Mouse (Mus musculus) kidney, adult 2 months (tissue): ENCODE data around the gene Crb3.

Experiments
- CTCF ChIP-seq: fragments of 200-500 bp; conservative IDR thresholded peaks from 2 replicates; pipeline ENCODE4 v1.5.1; 2011; ENCODE audit warnings: low read depth, mild to moderate bottlenecking, control low read depth, low read length, moderate library complexity, mixed read lengths; ENCODE audit not compliant: insufficient read depth, insufficient read length
- POLR2A ChIP-seq: fragments of 200-500 bp; IDR thresholded peaks from one replicate; pipeline ENCODE4 v1.6.1; 2011; ENCODE audit warnings: low read depth, low read length, control low read depth

DNA sequence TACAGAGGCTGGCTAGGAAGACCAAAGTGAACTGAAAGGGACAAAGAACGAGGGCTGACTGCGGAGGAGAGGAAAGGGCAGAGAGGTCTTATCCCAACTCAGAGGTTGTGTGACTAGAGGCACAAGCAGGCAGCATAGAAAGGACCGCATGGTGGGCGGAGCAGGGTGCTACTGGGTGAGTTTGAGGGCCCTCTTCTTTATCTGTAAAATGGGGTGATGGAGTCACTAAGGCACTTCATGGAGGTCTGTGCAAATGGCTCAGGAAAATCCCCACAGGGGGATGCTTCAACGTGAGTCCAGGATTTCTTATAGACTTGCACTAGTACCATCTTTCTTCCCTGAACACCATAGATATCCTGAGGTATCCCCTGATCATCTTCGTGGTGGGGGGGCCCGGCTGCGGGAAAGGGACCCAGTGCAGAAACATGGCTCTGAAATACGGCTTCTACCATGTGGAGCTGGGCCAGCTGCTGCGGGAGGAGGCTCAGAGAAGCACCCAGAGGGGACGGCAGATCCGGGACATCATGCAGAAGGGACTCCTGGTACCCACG is 46.6 kb upstream of the Crb3 start:
- TF ChIP-seq CTCF: no peak
- TF ChIP-seq POLR2A: no peak
